Mouse (Mus musculus) frontal cortex, postnatal 10 days (tissue): ENCODE measurements around the gene Psmb6.
"Not testable (repeated sequence)": the region's sequence is repeated elsewhere in the genome, so short reads cannot be mapped to it uniquely, and the experiment has no call there.

Source experiments
- DNase-seq, 2 experiments: peaks; one replicate each; pipeline ENCODE4 v3.0.0; 2022; ENCODE audit warnings: low spot score in 2 of 2, mixed read lengths in 1 of 2

The Psmb6 gene

GRCm38 (mm10) chr11:70523306-70523989 lies 1.7 kb upstream of the Psmb6 start:
- not testable (repeated sequence) for DNase-seq

- no peak for DNase-seq
Observed at GRCm38 (mm10) chr11:70524782-70525181, 385 bp upstream of the Psmb6 start.

GRCm38 (mm10) chr11:70525726-70526125 lies 559 bp downstream of the Psmb6 start:
- no peak for DNase-seq

- DNase-seq, result no peak
Observed at GRCm38 (mm10) chr11:70526211-70526610, 1.0 kb downstream of the Psmb6 start.

GRCm38 (mm10) chr11:70528610-70529009 lies 3.4 kb downstream of the Psmb6 start:
- no peak for DNase-seq

GRCm38 (mm10) chr11:70531065-70531464 lies 5.9 kb downstream of the Psmb6 start:
- not testable (repeated sequence) for DNase-seq

GRCm38 (mm10) chr11:70532839-70533238 lies 7.7 kb downstream of the Psmb6 start, which contains the start of gene Gm40193:
Gene Gm40193 (minus strand): TSS chr11:70532939.
- DNase-seq, result no peak

GRCm38 (mm10) chr11:70539423-70539822 lies 14.3 kb downstream of the Psmb6 start:
- no peak for DNase-seq

- peak; percentile 73 to 79 for DNase-seq
Observed at GRCm38 (mm10) chr11:70539877-70540587, 14.9 kb downstream of the Psmb6 start, which contains the start of gene Pld2. Gene Pld2 (plus strand): TSS chr11:70540064.

- no peak for DNase-seq
Observed at GRCm38 (mm10) chr11:70540928-70541327, 15.8 kb downstream of the Psmb6 start.

GRCm38 (mm10) chr11:70541415-70541814 lies 16.2 kb downstream of the Psmb6 start:
- no peak for DNase-seq

GRCm38 (mm10) chr11:70544496-70544895 lies 19.3 kb downstream of the Psmb6 start:
- no peak for DNase-seq

- no peak for DNase-seq
Observed at GRCm38 (mm10) chr11:70551526-70551925, 26.4 kb downstream of the Psmb6 start.

- no peak for DNase-seq
Observed at GRCm38 (mm10) chr11:70553940-70554339, 28.8 kb downstream of the Psmb6 start.

GRCm38 (mm10) chr11:70557545-70557944 lies 32.4 kb downstream of the Psmb6 start:
- DNase-seq, result no peak

GRCm38 (mm10) chr11:70561937-70562286 lies 36.7 kb downstream of the Psmb6 start:
- DNase-seq, result no peak

- peak; percentile 89 to 91 for DNase-seq
Observed at GRCm38 (mm10) chr11:70562287-70562994, 37.3 kb downstream of the Psmb6 start, which contains the start of gene Mink1. Gene Mink1 (plus strand): TSS chr11:70562881.

GRCm38 (mm10) chr11:70562995-70563469 lies 37.9 kb downstream of the Psmb6 start:
- DNase-seq, result no peak

- DNase-seq, result no peak
Observed at GRCm38 (mm10) chr11:70563470-70564275, 38.5 kb downstream of the Psmb6 start.

- DNase-seq, result no peak
Observed at GRCm38 (mm10) chr11:70564276-70564873, 39.2 kb downstream of the Psmb6 start.

- no peak for DNase-seq
Observed at GRCm38 (mm10) chr11:70566586-70566985, 41.4 kb downstream of the Psmb6 start.
